Mouse (Mus musculus): ENCODE data around the gene Atp5mpl. TPM values are rescaled to one million over a fixed set of nuclear protein-coding genes. Genes with fewer than 3 reads are reported as not detected.

The Atp5mpl gene
- total RNA-seq (2018; cell fraction: chromatin; rRNA removed), result 10 to 100 TPM; 10.3 to 87.1 (median 32.8) TPM
- total RNA-seq (2018; cell fraction: cytosol; rRNA removed), result 100 to 1,000 TPM; 216 to 463 (median 329) TPM
- total RNA-seq (2018; cell fraction: nucleus; rRNA removed), result 100 to 1,000 TPM in 6 of 26 experiments, 10 to 100 TPM in 20; 32.0 to 138 (median 76.1) TPM
- 292 to 513 TPM (median 455 TPM) in 3 replicates for polyA plus RNA-seq (2018)

GRCm38 (mm10) chr12:111966683-111967173, at the start of gene Atp5mpl:
TSS of gene Atp5mpl (minus strand) at chr12:111966977.
- Histone ChIP-seq H3K27ac (peak within 1 kb of the TSS; percentile 72), H3K4me3 (ENCODE audit: inconsistent target) (peak within 1 kb of the TSS; percentile 95), H3K79me2 (ENCODE audit: inconsistent target) (peaks cover 37% of the 10 kb centered on the region), H3K36me3 (ENCODE audit: inconsistent target) (peaks cover 10% of the 10 kb centered on the region)
- 0% methylated on average over 37 of the region's 37 CpGs for WGBS (ENCODE audit: missing documents)

GRCm38 (mm10) chr12:112016346-112016745, 49.6 kb upstream of the Atp5mpl start:
- no peaks in the 10 kb centered on the region for H3K79me2 ChIP-seq (ENCODE audit: inconsistent target)
- 97% methylated on average over 4 of the region's 4 CpGs for WGBS (ENCODE audit: missing documents)
- H3K4me3 ChIP-seq (ENCODE audit: inconsistent target), result no peak overlapping the region
- H3K36me3 ChIP-seq (ENCODE audit: inconsistent target), result no peaks in the 10 kb centered on the region
- no peak overlapping the region for H3K27ac ChIP-seq

- no peak overlapping the region for H3K27ac ChIP-seq
- H3K36me3 ChIP-seq (ENCODE audit: inconsistent target), result no peaks in the 10 kb centered on the region
- H3K79me2 ChIP-seq (ENCODE audit: inconsistent target), result no peaks in the 10 kb centered on the region
- 79% methylated on average over 14 of the region's 14 CpGs for WGBS (ENCODE audit: missing documents)
- H3K4me3 ChIP-seq (ENCODE audit: inconsistent target), result no peak overlapping the region
Measured at GRCm38 (mm10) chr12:112013271-112013801, 46.6 kb upstream of the Atp5mpl start.

GRCm38 (mm10) chr12:112012511-112013270, 45.9 kb upstream of the Atp5mpl start:
- Histone ChIP-seq H3K36me3 (ENCODE audit: inconsistent target) (no peaks in the 10 kb centered on the region), H3K4me3 (ENCODE audit: inconsistent target) (no peak overlapping the region)
- WGBS (ENCODE audit: missing documents), result 74% methylated on average over 12 of the region's 12 CpGs

GRCm38 (mm10) chr12:112001223-112001622, 34.4 kb upstream of the Atp5mpl start:
- H3K79me2 ChIP-seq (ENCODE audit: inconsistent target), result no peaks in the 10 kb centered on the region
- H3K36me3 ChIP-seq (ENCODE audit: inconsistent target), result no peaks in the 10 kb centered on the region
- H3K27ac ChIP-seq, result no peak overlapping the region
- no peak overlapping the region for H3K4me3 ChIP-seq (ENCODE audit: inconsistent target)
- 25% methylated on average over 8 of the region's 8 CpGs for WGBS (ENCODE audit: missing documents)

More at GRCm38 (mm10) chr12:112012511-112013270, 45.9 kb upstream of the Atp5mpl start:
- H3K79me2 ChIP-seq (ENCODE audit: inconsistent target), result no peaks in the 10 kb centered on the region
- no peak overlapping the region for H3K27ac ChIP-seq

- Histone ChIP-seq H3K36me3 (ENCODE audit: inconsistent target) (no peaks in the 10 kb centered on the region), H3K4me3 (ENCODE audit: inconsistent target) (no peak overlapping the region), H3K79me2 (ENCODE audit: inconsistent target) (no peaks in the 10 kb centered on the region), H3K27ac (no peak overlapping the region)
- WGBS (ENCODE audit: missing documents), result 92% methylated on average over 7 of the region's 7 CpGs
Measured at GRCm38 (mm10) chr12:111999735-112000134, 33.0 kb upstream of the Atp5mpl start.

- Histone ChIP-seq H3K27ac (no peak overlapping the region), H3K4me3 (ENCODE audit: inconsistent target) (no peak overlapping the region), H3K79me2 (ENCODE audit: inconsistent target) (no peaks in the 10 kb centered on the region), H3K36me3 (ENCODE audit: inconsistent target) (no peaks in the 10 kb centered on the region)
- 100% methylated on average over 2 of the region's 2 CpGs for WGBS (ENCODE audit: missing documents)
Measured at GRCm38 (mm10) chr12:111995161-111995560, 28.4 kb upstream of the Atp5mpl start.

GRCm38 (mm10) chr12:111992626-111993025, 25.8 kb upstream of the Atp5mpl start:
- H3K27ac ChIP-seq, result no peak overlapping the region
- no peaks in the 10 kb centered on the region for H3K36me3 ChIP-seq (ENCODE audit: inconsistent target)
- WGBS (ENCODE audit: missing documents), result 100% methylated on average over 5 of the region's 5 CpGs
- no peak overlapping the region for H3K4me3 ChIP-seq (ENCODE audit: inconsistent target)
- no peaks in the 10 kb centered on the region for H3K79me2 ChIP-seq (ENCODE audit: inconsistent target)

GRCm38 (mm10) chr12:111986756-111987155, 20.0 kb upstream of the Atp5mpl start:
- H3K27ac ChIP-seq, result no peak overlapping the region
- H3K36me3 ChIP-seq (ENCODE audit: inconsistent target), result no peaks in the 10 kb centered on the region
- WGBS (ENCODE audit: missing documents), result 79% methylated on average over 9 of the region's 9 CpGs
- no peaks in the 10 kb centered on the region for H3K79me2 ChIP-seq (ENCODE audit: inconsistent target)
- H3K4me3 ChIP-seq (ENCODE audit: inconsistent target), result no peak overlapping the region

GRCm38 (mm10) chr12:111983165-111983564, 16.4 kb upstream of the Atp5mpl start:
- WGBS (ENCODE audit: missing documents), result 71% methylated on average over 2 of the region's 2 CpGs
- Histone ChIP-seq H3K4me3 (ENCODE audit: inconsistent target) (no peak overlapping the region), H3K79me2 (ENCODE audit: inconsistent target) (no peaks in the 10 kb centered on the region), H3K27ac (no peak overlapping the region), H3K36me3 (ENCODE audit: inconsistent target) (no peaks in the 10 kb centered on the region)

- 56% methylated on average over 7 of the region's 8 CpGs for WGBS (ENCODE audit: missing documents)
- Histone ChIP-seq H3K27ac (no peak overlapping the region), H3K4me3 (ENCODE audit: inconsistent target) (no peak overlapping the region), H3K79me2 (ENCODE audit: inconsistent target) (no peaks in the 10 kb centered on the region), H3K36me3 (ENCODE audit: inconsistent target) (no peaks in the 10 kb centered on the region)
Measured at GRCm38 (mm10) chr12:111981831-111982230, 15.1 kb upstream of the Atp5mpl start.

- Histone ChIP-seq H3K79me2 (ENCODE audit: inconsistent target) (no peaks in the 10 kb centered on the region), H3K27ac (no peak within 1 kb of the TSS), H3K36me3 (ENCODE audit: inconsistent target) (no peaks in the 10 kb centered on the region), H3K4me3 (ENCODE audit: inconsistent target) (no peak within 1 kb of the TSS)
- 76% methylated on average over 5 of the region's 6 CpGs for WGBS (ENCODE audit: missing documents)
Measured at GRCm38 (mm10) chr12:111980887-111981367, 14.2 kb upstream of the Atp5mpl start, which contains the start of gene Rd3l. TSS of gene Rd3l (minus strand) at chr12:111981317.

GRCm38 (mm10) chr12:111978274-111978673, 11.5 kb upstream of the Atp5mpl start:
- WGBS (ENCODE audit: missing documents), result 42% methylated on average over 6 of the region's 6 CpGs
- H3K36me3 ChIP-seq (ENCODE audit: inconsistent target), result no peaks in the 10 kb centered on the region
- no peaks in the 10 kb centered on the region for H3K79me2 ChIP-seq (ENCODE audit: inconsistent target)
- no peak overlapping the region for H3K4me3 ChIP-seq (ENCODE audit: inconsistent target)
- no peak overlapping the region for H3K27ac ChIP-seq

- H3K79me2 ChIP-seq (ENCODE audit: inconsistent target), result no peaks in the 10 kb centered on the region
- H3K36me3 ChIP-seq (ENCODE audit: inconsistent target), result no peaks in the 10 kb centered on the region
- no peak overlapping the region for H3K4me3 ChIP-seq (ENCODE audit: inconsistent target)
- WGBS (ENCODE audit: missing documents), result 77% methylated on average over 6 of the region's 6 CpGs
- no peak overlapping the region for H3K27ac ChIP-seq
Measured at GRCm38 (mm10) chr12:111977138-111977537, 10.4 kb upstream of the Atp5mpl start.

- no peaks in the 10 kb centered on the region for H3K79me2 ChIP-seq (ENCODE audit: inconsistent target)
- H3K36me3 ChIP-seq (ENCODE audit: inconsistent target), result no peaks in the 10 kb centered on the region
- H3K4me3 ChIP-seq (ENCODE audit: inconsistent target), result no peak overlapping the region
- H3K27ac ChIP-seq, result no peak overlapping the region
- 36% methylated on average over 6 of the region's 6 CpGs for WGBS (ENCODE audit: missing documents)
Measured at GRCm38 (mm10) chr12:111974578-111974977, 7.8 kb upstream of the Atp5mpl start.
